Comparison of ENCODE assay signal across 24 mouse cellular contexts in genomic region chr5:34501588-34501987, GRCm38 (mm10). TPM values are rescaled to one million over a fixed set of nuclear protein-coding genes. Genes with fewer than 3 reads are reported as not detected.
DNase-seq lines count a peak whose midpoint lies in the region; ATAC-seq and TF ChIP-seq lines count a peak whose summit lies in the region.
"Had no signal": no experiment of that assay in that cellular context is flagged by ENCODE, and none has a peak within 500 bp of the region (broad histone marks: within the 10 kb centered on the region; RNA-seq: fewer than 3 reads in every experiment).

No protein-coding gene starts in this region.

- TF ChIP-seq CTCF in liver, adult 2 months (IDR thresholded peaks at IDR 0.05; ENCODE audit: low read depth, low read length), result no peak
- TF ChIP-seq CTCF in liver, postnatal 0 days (IDR thresholded peaks at IDR 0.05; ENCODE audit: low read depth), result no peak

- H3K27me3 ChIP-seq in liver, adult 2 months (ENCODE audit: control insufficient read depth, insufficient read depth, low read length), result no peaks in the 10 kb centered on the region
- H3K27me3 ChIP-seq in liver, postnatal 0 days (ENCODE audit: insufficient read depth, low read length), result no peaks in the 10 kb centered on the region
- H3K27me3 ChIP-seq: CH12.LX; embryonic facial prominence, embryonic 15.5 days; heart, embryonic 15.5 days; hindbrain, embryonic 13.5 days; Patski had no signal

- H3K79me2 ChIP-seq in liver, adult 2 months (ENCODE audit: control insufficient read depth, insufficient read depth, low read length), result no peaks in the 10 kb centered on the region

- peaks cover 4% of the 10 kb centered on the region; the same call in 1 of the 2 replicates for H3K36me3 ChIP-seq in liver, adult 2 months (ENCODE audit: control insufficient read depth, insufficient read depth, low read length)
- peaks cover 20% of the 10 kb centered on the region for H3K36me3 ChIP-seq in liver, postnatal 0 days (replicated peaks; ENCODE audit: insufficient read depth, low read length)
- H3K36me3 ChIP-seq: forebrain, embryonic 10.5 days; hindbrain, embryonic 13.5 days had no signal

- no peak overlapping the region for H3K4me2 ChIP-seq in liver, postnatal 0 days (ENCODE audit: low read depth, low read length)
- H3K4me2 ChIP-seq: embryonic facial prominence, embryonic 15.5 days; heart, embryonic 15.5 days; hindbrain, embryonic 13.5 days had no signal

- 75% methylated on average over 3 of the region's 3 CpGs for WGBS in liver, adult 2 months
- WGBS in liver, postnatal 0 days (ENCODE audit: insufficient replicate concordance), result 76% methylated on average over 3 of the region's 3 CpGs

- no peak overlapping the region for H3K27ac ChIP-seq in liver, adult 2 months (replicated peaks; ENCODE audit: insufficient read depth, low read depth, low read length)
- H3K27ac ChIP-seq in liver, postnatal 0 days (ENCODE audit: low read depth), result no peak overlapping the region
- peak overlapping the region; percentile 23; the same call in 1 of the 2 replicates for H3K27ac ChIP-seq in brown adipose tissue, adult 24 weeks (replicated peaks; ENCODE audit: low read depth, low read length)
- H3K27ac ChIP-seq: embryonic facial prominence, embryonic 15.5 days; forebrain, embryonic 10.5 days; heart, embryonic 10.5 days; heart, embryonic 15.5 days; hindbrain, embryonic 13.5 days; hindbrain, postnatal 0 days had no signal

- no peak for TF ChIP-seq EP300 in liver, postnatal 0 days (IDR thresholded peaks at IDR 0.05; ENCODE audit: low read depth)

- no peak overlapping the region for H3K9ac ChIP-seq in liver, adult 2 months (ENCODE audit: low read depth, low read length)
- H3K9ac ChIP-seq in liver, postnatal 0 days (replicated peaks), result no peak overlapping the region
- H3K9ac ChIP-seq: embryonic facial prominence, embryonic 15.5 days; heart, embryonic 15.5 days; hindbrain, embryonic 13.5 days had no signal

- peaks cover under 1% of the 10 kb centered on the region for H3K4me1 ChIP-seq in liver, adult 2 months (ENCODE audit: control insufficient read depth, insufficient read depth, low read length)
- peaks cover 2% of the 10 kb centered on the region; the same call in 1 of the 2 replicates for H3K4me1 ChIP-seq in liver, postnatal 0 days (ENCODE audit: insufficient read depth)
- no peaks in the 10 kb centered on the region for H3K4me1 ChIP-seq in brown adipose tissue, adult 24 weeks (ENCODE audit: control insufficient read depth, insufficient read depth, insufficient read length, low read length)
- H3K4me1 ChIP-seq: embryonic facial prominence, embryonic 15.5 days; forebrain, embryonic 10.5 days; heart, embryonic 15.5 days; hindbrain, embryonic 13.5 days had no signal

- no peak for ATAC-seq in liver, postnatal 0 days
- ATAC-seq: forebrain, embryonic 14.5 days; hindbrain, postnatal 0 days; Patski had no signal

- no peaks in the 10 kb centered on the region for H3K9me3 ChIP-seq in liver, postnatal 0 days (ENCODE audit: low read length)
- H3K9me3 ChIP-seq: embryonic facial prominence, embryonic 15.5 days; forebrain, embryonic 10.5 days; heart, embryonic 10.5 days; heart, embryonic 15.5 days; hindbrain, embryonic 13.5 days had no signal

- TF ChIP-seq POLR2A in liver, adult 2 months (IDR thresholded peaks at IDR 0.05; ENCODE audit: extremely low read depth, insufficient read depth, low read length), result no peak

- no peak overlapping the region for H3K4me3 ChIP-seq in liver, adult 2 months (ENCODE audit: insufficient read depth, low read depth, low read length)
- no peak overlapping the region for H3K4me3 ChIP-seq in liver, postnatal 0 days (ENCODE audit: low read depth, low read length)
- no peak overlapping the region for H3K4me3 ChIP-seq in brown adipose tissue, adult 24 weeks (ENCODE audit: insufficient read depth, low read depth, low read length)
- H3K4me3 ChIP-seq: embryonic facial prominence, embryonic 15.5 days; erythroblast, embryonic 14.5 days; forebrain, embryonic 10.5 days; heart, embryonic 10.5 days; heart, embryonic 15.5 days; hindbrain, embryonic 13.5 days had no signal

- DNase-seq in adrenal gland, adult 2 months, result peak; percentile 59
- DNase-seq in adrenal gland, postnatal 4 days (ENCODE audit: low spot score in 2 of 2), result no peak
- DNase-seq in liver, adult 2 months (ENCODE audit: extremely low read depth, low read depth, low spot score), result peak; percentile 28
- no peak for DNase-seq in liver, postnatal 0 days
- DNase-seq in cerebellum, adult 11-12 months, result no peak
- no peak for DNase-seq in neural tube, embryonic 10.5 days (ENCODE audit: extremely low spot score, low spot score)
- DNase-seq: adrenal gland, adult 8-10 months; B cell, adult 2 months; cerebellum, adult 2 months; embryo, embryonic 11 days; gastrocnemius, postnatal 36 days; heart, adult 18-20 months; heart, postnatal 14 days had no signal

RNA-seq across cellular contexts. Expression of gene Tnip2, which starts 12.2 kb away (rescaled TPM):
- 10 to 100 TPM; 12.8 to 14.8 TPM for total RNA-seq in adrenal gland, adult 2 months (2021)
- polyA plus RNA-seq in adrenal gland, adult 2 months (2012; rRNA removed), result 55.1 and 55.3 TPM in 2 replicates
- 10 to 100 TPM; 28.0 to 28.4 TPM for total RNA-seq in adrenal gland, postnatal 4 days (2021)
- 6.2 and 7.7 TPM in 2 replicates for total RNA-seq in liver, adult 2 months (2014; rRNA removed)
- 6.2 and 13.4 TPM in 2 replicates for polyA plus RNA-seq in liver, adult 2 months (2012; rRNA removed)
- polyA plus RNA-seq in liver, postnatal 0 days (2015; fragmentation: Nextera tagmentation; extraction: Ambion mirVana), result 5.3 and 5.5 TPM in 2 replicates
- 4.3 and 4.8 TPM in 2 replicates for polyA plus RNA-seq in brown adipose tissue, adult 24 weeks (2012; ENCODE audit: insufficient read depth, insufficient read length, missing spikeins)
- polyA plus RNA-seq: erythroblast, embryonic 14.5 days had no signal

RNA-seq across cellular contexts. Expression of gene Sh3bp2, which starts 24.1 kb away (rescaled TPM):
- 10 to 100 TPM; 15.5 to 31.7 TPM for total RNA-seq in adrenal gland, adult 2 months (2021)
- polyA plus RNA-seq in adrenal gland, adult 2 months (2012; rRNA removed), result 14.7 and 15.9 TPM in 2 replicates
- 10 to 100 TPM; 10.7 to 14.5 TPM for total RNA-seq in adrenal gland, postnatal 4 days (2021)
- 9.1 and 11.9 TPM in 2 replicates for total RNA-seq in liver, adult 2 months (2014; rRNA removed)
- 16.9 and 20.5 TPM in 2 replicates for polyA plus RNA-seq in liver, adult 2 months (2012; rRNA removed)
- polyA plus RNA-seq in liver, postnatal 0 days (2015; fragmentation: Nextera tagmentation; extraction: Ambion mirVana), result 7.7 and 9.8 TPM in 2 replicates
- polyA plus RNA-seq in brown adipose tissue, adult 24 weeks (2012; ENCODE audit: insufficient read depth, insufficient read length, missing spikeins), result 2.7 and 3.0 TPM in 2 replicates

Comparison
In these comparisons a context has a peak if more than half of its experiments do, and no peak if none do; other contexts are left out.
1. DNase-seq: peak in adrenal gland, adult 2 months (single experiment) and liver, adult 2 months (single experiment); none in adrenal gland, postnatal 4 days (0 of 2), liver, postnatal 0 days (single experiment), cerebellum, adult 11-12 months (single experiment) and neural tube, embryonic 10.5 days (single experiment).